Mouse (Mus musculus) lung, adult 2 months (tissue): ENCODE results near the gene Ubn2. TPM values are rescaled to one million over a fixed set of nuclear protein-coding genes. Genes with fewer than 3 reads are reported as not detected.

Source experiments
- DNase-seq: peaks from one replicate; pipeline ENCODE4 v3.0.0; 2022
- H3K4me1 ChIP-seq: fragments of 200-500 bp; 2 replicates; pipeline ENCODE4 v1.6.1; 2011; ENCODE audit warnings: low read length; ENCODE audit not compliant: control insufficient read depth, insufficient read depth
- H3K4me3 ChIP-seq: fragments of 200-500 bp; replicated peaks from 2 replicates; pipeline ENCODE3; 2011; ENCODE audit warnings: low read depth, mild to moderate bottlenecking, control low read depth, low read length; ENCODE audit errors: extremely low read depth
- CTCF ChIP-seq: fragments of 200-500 bp; IDR thresholded peaks from 2 replicates; pipeline ENCODE4 v1.5.1; 2011; ENCODE audit warnings: mild to moderate bottlenecking, low read length, control low read depth; ENCODE audit not compliant: insufficient read depth
- POLR2A ChIP-seq: fragments of 200-500 bp; IDR thresholded peaks from 2 replicates; pipeline ENCODE4 v1.6.1; 2011; ENCODE audit warnings: low read depth, mild to moderate bottlenecking, control low read depth, low read length, borderline replicate concordance; ENCODE audit errors: extremely low read depth
- WGBS: fragments of 180-500 bp; shearing (Covaris S2); methylation state at CpG from one replicate; pipeline ENCODE4 v1.1.7; 2018; 5-methylcytosine and 5-hydroxymethylcytosine counted together
- polyA plus RNA-seq: library from polyadenylated mRNA; depleted of rRNA; stranded (reverse); fragments of >200 nt; gene quantifications from 2 replicates; pipeline ENCODE4 v1.2.3, GENCODE M21; 2012

The Ubn2 gene
- polyA plus RNA-seq, 1 experiment, result 7.8 TPM

GRCm38 (mm10) chr6:38469591-38469990 is 35.8 kb downstream of the Ubn2 start:
- no peak for TF ChIP-seq CTCF
- no peak for DNase-seq
- Histone ChIP-seq H3K4me1 (no peaks in the 10 kb centered on the region), H3K4me3 (no peak overlapping the region)
- 81% methylated on average over 4 of the region's 4 CpGs for WGBS

DNA sequence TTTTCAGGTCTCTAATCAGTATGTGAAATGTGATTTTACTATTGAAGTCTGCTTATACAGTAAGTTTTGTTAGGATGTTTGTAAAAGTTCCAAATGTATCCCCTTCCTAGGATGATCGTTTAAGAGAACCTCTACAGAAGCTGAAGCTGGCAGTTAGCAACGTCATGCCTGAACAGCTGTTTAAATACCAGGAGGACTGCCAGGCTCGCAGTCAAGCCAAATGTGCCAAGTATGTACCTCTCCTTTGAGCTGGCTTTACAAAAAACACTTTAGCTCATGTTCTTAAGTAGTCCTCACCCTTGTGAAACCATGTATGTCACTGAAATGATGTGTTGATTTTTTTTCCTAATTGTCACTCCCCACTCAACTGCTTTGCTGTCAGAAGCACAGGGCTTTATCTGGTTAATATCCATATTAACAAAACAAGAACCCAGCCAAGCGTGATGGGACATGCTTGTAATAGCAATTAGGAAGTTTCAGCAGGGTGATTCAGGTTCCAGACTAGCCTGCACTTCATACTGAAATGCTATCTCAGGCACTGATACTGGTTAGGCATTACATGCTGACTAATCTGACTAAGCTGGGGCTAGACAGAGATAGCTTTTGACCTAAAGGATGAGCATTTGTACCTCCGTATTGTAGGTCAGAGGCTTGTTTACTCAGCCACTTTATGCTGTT is 48.1 kb downstream of the Ubn2 start:
- H3K4me1 ChIP-seq, result no peaks in the 10 kb centered on the region; the same call in 1 of the 2 replicates
- TF ChIP-seq CTCF (no peak), POLR2A (no peak)
- DNase-seq, result peak; percentile 30
- 52% methylated on average over 5 of the region's 5 CpGs for WGBS
- no peak overlapping the region for H3K4me3 ChIP-seq

GRCm38 (mm10) chr6:38492550-38492949 is 58.8 kb downstream of the Ubn2 start:
- Histone ChIP-seq H3K4me3 (no peak overlapping the region), H3K4me1 (no peaks in the 10 kb centered on the region; the same call in 1 of the 2 replicates)
- 91% methylated on average over 3 of the region's 3 CpGs for WGBS
- TF ChIP-seq CTCF, result peak; percentile 73
- TF ChIP-seq POLR2A, result no peak
- peak; percentile 39 for DNase-seq

- WGBS, result 54% methylated on average over 4 of the region's 4 CpGs
- TF ChIP-seq POLR2A (no peak), CTCF (no peak)
- DNase-seq, result no peak
- H3K4me3 ChIP-seq, result no peak overlapping the region
- no peaks in the 10 kb centered on the region; the same call in 1 of the 2 replicates for H3K4me1 ChIP-seq
These were observed 61.9 kb downstream of the Ubn2 start for GRCm38 (mm10) chr6:38495641-38496040.

GRCm38 (mm10) chr6:38512096-38512495 is 78.3 kb downstream of the Ubn2 start:
- WGBS, result 75% methylated on average over 1 of the region's 1 CpGs
- Histone ChIP-seq H3K4me1 (no peaks in the 10 kb centered on the region), H3K4me3 (no peak overlapping the region)
- TF ChIP-seq POLR2A (no peak), CTCF (no peak)
- no peak for DNase-seq

DNA sequence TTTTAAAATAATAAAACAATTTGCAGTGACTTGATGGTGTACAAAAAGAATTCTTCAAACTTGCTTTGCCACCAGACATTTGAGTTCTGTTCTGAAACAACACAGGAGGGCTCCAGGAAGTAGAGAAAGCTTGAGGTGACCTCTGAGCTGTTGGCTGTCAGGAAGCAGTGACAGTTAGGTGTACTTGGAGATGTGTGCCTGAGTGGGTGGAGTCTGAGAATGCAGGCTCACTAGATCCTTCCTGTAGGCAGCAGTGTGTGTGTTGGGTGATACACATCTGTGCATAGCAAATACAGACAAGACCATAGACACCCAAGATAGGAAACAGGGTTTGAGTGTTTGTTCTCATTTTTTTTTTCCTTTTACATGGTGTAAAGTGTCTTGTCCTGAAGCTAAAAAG is 79.1 kb downstream of the Ubn2 start:
- TF ChIP-seq CTCF (no peak), POLR2A (no peak)

GRCm38 (mm10) chr6:38515201-38515600 is 81.5 kb downstream of the Ubn2 start:
- H3K4me1 ChIP-seq, result no peaks in the 10 kb centered on the region
- no peak overlapping the region for H3K4me3 ChIP-seq
- no peak for DNase-seq
- TF ChIP-seq POLR2A, result no peak
- no peak for TF ChIP-seq CTCF
- WGBS, result 83% methylated on average over 4 of the region's 4 CpGs

More for the DNA sequence above, 79.1 kb downstream of the Ubn2 start:
- no peak overlapping the region for H3K4me3 ChIP-seq
- DNase-seq, result no peak
- H3K4me1 ChIP-seq, result no peaks in the 10 kb centered on the region

GRCm38 (mm10) chr6:38523851-38524250 is 90.1 kb downstream of the Ubn2 start:
- no peak for TF ChIP-seq POLR2A
- TF ChIP-seq CTCF, result no peak
- no peaks in the 10 kb centered on the region for H3K4me1 ChIP-seq
- H3K4me3 ChIP-seq, result no peak overlapping the region
- peak; percentile 25 for DNase-seq
- 33% methylated on average over 8 of the region's 8 CpGs for WGBS

GRCm38 (mm10) chr6:38531211-38531820 is 97.6 kb downstream of the Ubn2 start:
- 50% methylated on average over 5 of the region's 5 CpGs for WGBS

More at GRCm38 (mm10) chr6:38531211-38531820, 97.6 kb downstream of the Ubn2 start:
- peak; percentile 25 for DNase-seq
- Histone ChIP-seq H3K4me3 (no peak overlapping the region), H3K4me1 (no peaks in the 10 kb centered on the region)
- 0 out of 2 replicates have a peak, but pooled peaks have one; percentile 3 for TF ChIP-seq CTCF
- TF ChIP-seq POLR2A, result no peak
